Mouse (Mus musculus): ENCODE measurements around the gene Tas2r121. TPM values are rescaled to one million over a fixed set of nuclear protein-coding genes. Genes with fewer than 3 reads are reported as not detected.
"Not testable (repeated sequence)": the region's sequence is repeated elsewhere in the genome, so short reads cannot be mapped to it uniquely, and the experiment has no call there.

Gene Tas2r121
- total and polyA plus RNA-seq, 3 experiments: not detected

DNA sequence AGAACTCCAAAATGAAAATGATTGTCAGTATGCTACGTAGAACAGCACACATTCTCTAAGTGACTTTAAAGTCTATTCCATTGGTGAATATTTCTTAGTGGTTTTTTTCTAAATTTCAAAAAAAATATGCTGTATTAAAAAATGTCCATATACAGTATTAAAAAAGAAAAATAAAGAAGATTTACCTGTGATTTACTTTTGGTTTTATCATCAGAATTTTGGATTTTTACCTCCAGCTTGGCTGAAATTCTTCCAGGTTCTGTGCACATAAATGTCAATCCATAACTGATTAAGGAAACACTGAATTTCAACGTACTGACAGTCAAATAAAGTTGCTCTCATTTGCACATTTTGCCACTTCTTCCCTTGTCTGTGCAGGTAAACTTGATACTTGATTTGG, 37.1 kb upstream of the Tas2r121 start, which contains the start of gene Tas2r115:
Gene Tas2r115 (minus strand): TSS at position 101 of the 400 bp plus-strand sequence.
- Histone ChIP-seq H3K9ac (ENCODE audit: insufficient read depth, low read depth) (no peak within 1 kb of the TSS), H3K4me3 (replicated peaks in 1 of 3; ENCODE audit: low read depth in 2 of 3, low read length in 2 of 3, poor library complexity in 1 of 3) (no peak within 1 kb of the TSS), H3K4me2 (ENCODE audit: insufficient read depth, low read depth, poor library complexity, severe bottlenecking) (no peak within 1 kb of the TSS), H3K9me3 (replicated peaks; ENCODE audit: low read length) (peaks cover 16% of the 10 kb centered on the region), H3K79me2 (replicated peaks; ENCODE audit: control insufficient read depth, extremely low read depth, insufficient read depth, poor library complexity, severe bottlenecking) (no peaks in the 10 kb centered on the region), H3K36me3 (replicated peaks in 1 of 2; ENCODE audit: control insufficient read depth in 1 of 2, insufficient read depth in 1 of 2, low read length in 1 of 2) (no peaks in the 10 kb centered on the region), H3K4me1 (ENCODE audit: control insufficient read depth in 1 of 2, insufficient read depth in 2 of 2) (no peaks in the 10 kb centered on the region), H3K27ac (ENCODE audit: insufficient read depth, low read depth) (no peak within 1 kb of the TSS), H3K27me3 (replicated peaks) (no peaks in the 10 kb centered on the region)
- dilution Hi-C loops (cut with MboI; ENCODE audit: extremely low pct_ligation_motif_present, extremely low pct_unique_long_range_greater_than_20kb, low sequenced_read_pairs) (no loop called here), in situ Hi-C loops (cut with MboI; ENCODE audit: low pct_ligation_motif_present, low pct_unique_long_range_greater_than_20kb, low sequenced_read_pairs) (no loop called here)
- DNase-seq (ENCODE audit: extremely low read depth): no peak
- TF ChIP-seq UBTF (IDR thresholded peaks at IDR 0.05; ENCODE audit: low read depth, low read length) (no peak), RAD21 (IDR thresholded peaks at IDR 0.05; ENCODE audit: low read depth, low read length) (no peak), E2F4 (IDR thresholded peaks at IDR 0.05; ENCODE audit: insufficient replicate concordance, low read depth, low read length) (no peak), RCOR1 (conservative IDR thresholded peaks at IDR 0.05; ENCODE audit: low read depth, low read length) (no peak), ZKSCAN1 (IDR thresholded peaks at IDR 0.05; ENCODE audit: borderline replicate concordance, low read depth, low read length) (no peak), CHD1 (IDR thresholded peaks at IDR 0.05; ENCODE audit: low read depth, low read length) (no peak), IRF4 (IDR thresholded peaks at IDR 0.05; ENCODE audit: low read depth, low read length) (no peak), SIN3A (IDR thresholded peaks at IDR 0.05; ENCODE audit: low read length) (no peak), EP300 (IDR thresholded peaks at IDR 0.05; ENCODE audit: low read length) (no peak), MAFK (IDR thresholded peaks at IDR 0.05; ENCODE audit: insufficient replicate concordance, low read length) (no peak), MYC (IDR thresholded peaks at IDR 0.05; ENCODE audit: low read depth, low read length) (no peak), POLR2AphosphoS2 (IDR thresholded peaks at IDR 0.05; ENCODE audit: low read depth, low read length) (no peak), JUN (IDR thresholded peaks at IDR 0.05; ENCODE audit: insufficient read depth, low read depth, low read length) (no peak)

DNA sequence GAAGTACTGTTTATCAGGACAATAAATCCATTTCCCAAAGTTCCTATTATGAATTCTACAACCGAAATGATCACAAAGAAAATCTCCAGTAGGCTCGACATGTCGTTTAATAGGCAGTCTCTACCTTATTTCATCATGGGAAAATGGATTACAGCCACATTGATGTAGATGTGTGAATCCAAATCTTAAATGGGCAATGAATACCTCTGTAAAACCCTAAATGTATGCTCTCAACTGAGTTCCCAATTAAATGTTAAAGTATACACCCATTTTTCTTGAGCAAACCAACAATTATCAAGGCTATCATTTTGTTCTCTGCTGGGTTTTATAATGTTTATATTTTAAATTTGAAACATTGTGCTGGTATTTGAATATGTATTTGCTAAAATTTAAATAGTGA, 11.0 kb upstream of the Tas2r121 start, which contains the start of gene Tas2r122:
Gene Tas2r122 (minus strand): TSS at position 101 of the 400 bp plus-strand sequence.
- Histone ChIP-seq H3K9me3 (replicated peaks; ENCODE audit: low read length) (peaks cover 12% of the 10 kb centered on the region), H3K36me3 (replicated peaks in 1 of 2; ENCODE audit: control insufficient read depth in 1 of 2, insufficient read depth in 1 of 2, low read length in 1 of 2) (no peaks in the 10 kb centered on the region), H3K4me1 (ENCODE audit: control insufficient read depth in 1 of 2, insufficient read depth in 2 of 2) (no peaks in the 10 kb centered on the region), H3K79me2 (replicated peaks; ENCODE audit: control insufficient read depth, extremely low read depth, insufficient read depth, poor library complexity, severe bottlenecking) (no peaks in the 10 kb centered on the region), H3K4me3 (replicated peaks in 1 of 3; ENCODE audit: low read depth in 2 of 3, low read length in 2 of 3, poor library complexity in 1 of 3) (no peak within 1 kb of the TSS), H3K27me3 (replicated peaks) (no peaks in the 10 kb centered on the region), H3K9ac (ENCODE audit: insufficient read depth, low read depth) (no peak within 1 kb of the TSS), H3K27ac (ENCODE audit: insufficient read depth, low read depth) (no peak within 1 kb of the TSS), H3K4me2 (ENCODE audit: insufficient read depth, low read depth, poor library complexity, severe bottlenecking) (no peak within 1 kb of the TSS)
- DNase-seq (ENCODE audit: extremely low read depth): no peak
- TF ChIP-seq TCF12 (IDR thresholded peaks at IDR 0.05; ENCODE audit: low read depth, low read length): no peak
- no peak for TF ChIP-seq UBTF (IDR thresholded peaks at IDR 0.05; ENCODE audit: low read depth, low read length)
- no peak for TF ChIP-seq NRF1 (IDR thresholded peaks at IDR 0.05; ENCODE audit: low read depth, low read length)
- no peak for TF ChIP-seq MEF2A (IDR thresholded peaks at IDR 0.05; ENCODE audit: borderline replicate concordance, low read depth, low read length)
- no peak for TF ChIP-seq SMC3 (IDR thresholded peaks at IDR 0.05; ENCODE audit: low read depth, low read length)
- no peak for TF ChIP-seq MYC (IDR thresholded peaks at IDR 0.05; ENCODE audit: low read depth, low read length)
- no peak for TF ChIP-seq MAFK (IDR thresholded peaks at IDR 0.05; ENCODE audit: insufficient replicate concordance, low read length)
- TF ChIP-seq POLR2AphosphoS2 (IDR thresholded peaks at IDR 0.05; ENCODE audit: low read depth, low read length): no peak
- in situ Hi-C loops (cut with MboI; ENCODE audit: low pct_ligation_motif_present, low pct_unique_long_range_greater_than_20kb, low sequenced_read_pairs) (no loop called here), dilution Hi-C loops (cut with MboI; ENCODE audit: extremely low pct_ligation_motif_present, extremely low pct_unique_long_range_greater_than_20kb, low sequenced_read_pairs) (no loop called here)

DNA sequence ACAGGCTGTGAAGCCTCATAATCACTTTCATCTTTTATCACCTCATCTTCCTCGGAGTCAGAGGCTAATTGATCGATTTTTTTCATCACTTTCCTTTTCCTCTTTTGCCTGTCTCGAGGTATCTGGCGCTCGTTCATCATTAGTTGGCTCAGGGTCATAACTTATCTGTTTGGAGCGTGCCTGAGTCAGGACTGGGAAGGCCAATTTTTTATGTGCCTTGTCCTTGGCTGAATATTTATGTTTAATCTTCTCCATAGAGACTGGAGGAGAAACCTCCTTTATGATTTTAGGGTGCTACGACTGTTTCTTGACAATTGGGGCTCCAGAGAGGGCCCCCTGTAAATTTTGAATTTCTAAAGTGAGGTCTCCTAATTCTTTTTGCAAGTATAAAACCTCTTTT, 9.2 kb downstream of the Tas2r121 start:
- H3K27ac ChIP-seq (ENCODE audit: insufficient read depth, low read depth); H3K79me2 ChIP-seq (replicated peaks; ENCODE audit: control insufficient read depth, extremely low read depth, insufficient read depth, poor library complexity, severe bottlenecking); dilution Hi-C loops (cut with MboI; ENCODE audit: extremely low pct_ligation_motif_present, extremely low pct_unique_long_range_greater_than_20kb, low sequenced_read_pairs); H3K9ac ChIP-seq (ENCODE audit: insufficient read depth, low read depth); in situ Hi-C loops (cut with MboI; ENCODE audit: low pct_ligation_motif_present, low pct_unique_long_range_greater_than_20kb, low sequenced_read_pairs); H3K36me3 ChIP-seq (replicated peaks in 1 of 2; ENCODE audit: control insufficient read depth in 1 of 2, insufficient read depth in 1 of 2, low read length in 1 of 2); H3K4me1 ChIP-seq (ENCODE audit: control insufficient read depth in 1 of 2, insufficient read depth in 2 of 2); DNase-seq (ENCODE audit: extremely low read depth); H3K4me3 ChIP-seq (replicated peaks in 1 of 3; ENCODE audit: low read depth in 2 of 3, low read length in 2 of 3, poor library complexity in 1 of 3); H3K9me3 ChIP-seq (replicated peaks; ENCODE audit: low read length); H3K27me3 ChIP-seq (replicated peaks); H3K4me2 ChIP-seq (ENCODE audit: insufficient read depth, low read depth, poor library complexity, severe bottlenecking): not testable (repeated sequence)
